Mouse (Mus musculus) cerebellum, postnatal 14 days (tissue): ENCODE measurements at regions not wholly inside any gene's neighbourhood (a gene's known extent, or its start where the extent isn't known, plus 50 kb on each side); places are given as distances from the start of the nearest gene placed in this dataset.
"Not testable (repeated sequence)": the region's sequence is repeated elsewhere in the genome, so short reads cannot be mapped to it uniquely, and the experiment has no call there.

Experiments
- DNase-seq, 2 experiments: peaks; one replicate each; pipeline ENCODE4 v3.0.0; 2021; ENCODE audit warnings: mixed read lengths in 2 of 2

- no peak for DNase-seq
Measured at GRCm38 (mm10) chr4:51519281-51519680, 302.8 kb downstream of the Cylc2 start.

GRCm38 (mm10) chr4:51519750-51520149, 303.3 kb downstream of the Cylc2 start:
- peak in 1 of 2 experiments; percentile 31 for DNase-seq

GRCm38 (mm10) chr4:51545419-51545818, 328.9 kb downstream of the Cylc2 start:
- no peak for DNase-seq

- DNase-seq, result no peak
Measured at GRCm38 (mm10) chr4:51559693-51560092, 343.2 kb downstream of the Cylc2 start.

- DNase-seq, result no peak
Measured at GRCm38 (mm10) chr4:51560100-51560499, 343.6 kb downstream of the Cylc2 start.

- DNase-seq, result no peak
Measured at GRCm38 (mm10) chr4:51562379-51562778, 345.9 kb downstream of the Cylc2 start.

- no peak for DNase-seq
Measured at GRCm38 (mm10) chr4:51576456-51576855, 360.0 kb downstream of the Cylc2 start.

GRCm38 (mm10) chr4:51594044-51594443, 377.6 kb downstream of the Cylc2 start:
- DNase-seq, result no peak

- no peak for DNase-seq
Measured at GRCm38 (mm10) chr4:51597850-51598249, 381.4 kb downstream of the Cylc2 start.

- no peak for DNase-seq
Measured at GRCm38 (mm10) chr4:51599984-51600747, 383.7 kb downstream of the Cylc2 start.

GRCm38 (mm10) chr4:51627289-51627688, 410.8 kb downstream of the Cylc2 start:
- no peak for DNase-seq

GRCm38 (mm10) chr4:51633471-51633870, 417.0 kb downstream of the Cylc2 start:
- no peak for DNase-seq

GRCm38 (mm10) chr4:51657325-51657724, 440.8 kb downstream of the Cylc2 start:
- DNase-seq, result peak in 1 of 2 experiments; percentile 16

- peak in 1 of 2 experiments; percentile 34 for DNase-seq
Measured at GRCm38 (mm10) chr4:51658286-51658685, 441.8 kb downstream of the Cylc2 start.

- peak; percentile 36 for DNase-seq
Measured at GRCm38 (mm10) chr4:51671516-51671915, 455.0 kb downstream of the Cylc2 start.

GRCm38 (mm10) chr4:51674406-51674805, 457.9 kb downstream of the Cylc2 start:
- DNase-seq, result no peak

GRCm38 (mm10) chr4:51679097-51679496, 462.6 kb downstream of the Cylc2 start:
- DNase-seq, result no peak

- DNase-seq, result not testable (repeated sequence)
Measured at GRCm38 (mm10) chr4:51683345-51683744, 466.9 kb downstream of the Cylc2 start.

- DNase-seq, result no peak
Measured at GRCm38 (mm10) chr4:51686651-51687050, 470.2 kb downstream of the Cylc2 start.
